Mouse (Mus musculus) liver, embryonic 11.5 days (tissue): ENCODE results near the gene Fam222b. TPM values are rescaled to one million over a fixed set of nuclear protein-coding genes. Genes with fewer than 3 reads are reported as not detected.
A peak's percentile ranks its signal among the peaks of the same experiment; 100 is the strongest.

Experiments
- ATAC-seq: fragments of 200-750 bp; cut with Nextera tagmentation; replicated peaks from 2 replicates; pipeline ENCODE4 v1.8.0; 2017; ENCODE audit warnings: moderate number of reproducible peaks, mild to moderate bottlenecking, moderate TSS enrichment, moderate library complexity; ENCODE audit not compliant: low FRiP score
- DNase-seq: peaks from one replicate; pipeline ENCODE4 v3.0.0-alpha.2; 2017; ENCODE audit warnings: low spot score
- H3K27ac ChIP-seq: fragments of 300-500 bp; sonication (generic); 2 replicates; pipeline ENCODE4 v1.5.1; 2014; ENCODE audit warnings: mild to moderate bottlenecking, low read depth, low read length, control low read depth
- H3K27me3 ChIP-seq: fragments of 300-500 bp; sonication (generic); replicated peaks from 2 replicates; pipeline ENCODE4 v1.6.1; 2014; ENCODE audit warnings: low read length, mixed read lengths; ENCODE audit not compliant: control insufficient read depth, insufficient read depth
- H3K36me3 ChIP-seq: fragments of 300-500 bp; sonication (generic); 2 replicates; pipeline ENCODE4 v1.6.1; 2014; ENCODE audit warnings: mild to moderate bottlenecking, low read length, moderate library complexity, mixed read lengths; ENCODE audit not compliant: control insufficient read depth, insufficient read depth
- H3K4me1 ChIP-seq: fragments of 300-500 bp; sonication (generic); replicated peaks from 2 replicates; pipeline ENCODE4 v1.6.1; 2014; ENCODE audit warnings: low read length, mixed read lengths; ENCODE audit not compliant: control insufficient read depth, insufficient read depth
- H3K4me2 ChIP-seq: fragments of 300-500 bp; sonication (generic); 2 replicates; pipeline ENCODE4 v1.6.1; 2014; ENCODE audit warnings: mild to moderate bottlenecking, control low read depth, moderate library complexity
- H3K4me3 ChIP-seq: fragments of 300-500 bp; sonication (generic); 2 replicates; pipeline ENCODE4 v1.5.1; 2014; ENCODE audit warnings: low read depth, low read length, control low read depth
- H3K9ac ChIP-seq: fragments of 300-500 bp; sonication (generic); 2 replicates; pipeline ENCODE4 v1.6.1; 2014; ENCODE audit warnings: low read depth, low read length, control low read depth
- H3K9me3 ChIP-seq: fragments of 300-500 bp; sonication (generic); 2 replicates; pipeline ENCODE4 v1.6.1; 2016; ENCODE audit warnings: low read length, inconsistent platforms, mixed read lengths; ENCODE audit not compliant: control insufficient read depth
- WGBS: fragments of 180-500 bp; shearing (Covaris S2); extraction: QIAGEN DNeasy Blood & Tissue Kit; methylation state at CpG from one replicate; pipeline ENCODE4 v1.1.7; 2014; 5-methylcytosine and 5-hydroxymethylcytosine counted together
- polyA plus RNA-seq: library from polyadenylated mRNA; unstranded; fragments of >200 nt; fragmentation: Nextera tagmentation; extraction: Ambion mirVana; gene quantifications from 2 replicates; pipeline ENCODE4 v1.2.1, GENCODE M21; 2014

Gene Fam222b
- polyA plus RNA-seq, 1 experiment from 2014 or later = 17.3 TPM

DNA sequence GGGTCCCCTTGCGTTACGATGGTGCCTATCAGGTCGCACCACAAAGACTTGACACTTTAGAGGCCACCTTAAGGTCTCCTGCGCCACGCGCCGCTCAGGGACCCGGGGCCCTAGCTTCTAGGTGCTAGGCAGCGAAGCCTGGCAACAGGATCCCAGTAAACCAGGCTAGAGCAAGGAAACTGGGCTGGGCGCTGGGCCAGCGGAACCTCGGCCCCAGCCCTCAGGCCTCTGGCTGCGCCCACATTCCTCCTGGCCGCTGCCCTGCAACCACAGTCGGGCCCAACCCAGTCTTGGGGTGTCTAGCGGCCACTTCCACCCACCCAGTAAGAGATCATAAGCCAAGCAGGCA is 71.3 kb downstream of the Fam222b start:
- H3K36me3 ChIP-seq = peaks cover 15% of the 10 kb centered on the region
- H3K9me3 ChIP-seq = no peaks in the 10 kb centered on the region
- peak; percentile 17 for ATAC-seq
- H3K9ac ChIP-seq = peak overlapping the region; percentile 99
- no peak for DNase-seq
- peak overlapping the region; percentile 92 for H3K27ac ChIP-seq
- peaks cover 59% of the 10 kb centered on the region for H3K4me1 ChIP-seq
- H3K27me3 ChIP-seq = no peaks in the 10 kb centered on the region
- 6% methylated on average over 16 of the region's 16 CpGs for WGBS
- H3K4me3 ChIP-seq = peak overlapping the region; percentile 98
- peak overlapping the region; percentile 97 for H3K4me2 ChIP-seq

DNA sequence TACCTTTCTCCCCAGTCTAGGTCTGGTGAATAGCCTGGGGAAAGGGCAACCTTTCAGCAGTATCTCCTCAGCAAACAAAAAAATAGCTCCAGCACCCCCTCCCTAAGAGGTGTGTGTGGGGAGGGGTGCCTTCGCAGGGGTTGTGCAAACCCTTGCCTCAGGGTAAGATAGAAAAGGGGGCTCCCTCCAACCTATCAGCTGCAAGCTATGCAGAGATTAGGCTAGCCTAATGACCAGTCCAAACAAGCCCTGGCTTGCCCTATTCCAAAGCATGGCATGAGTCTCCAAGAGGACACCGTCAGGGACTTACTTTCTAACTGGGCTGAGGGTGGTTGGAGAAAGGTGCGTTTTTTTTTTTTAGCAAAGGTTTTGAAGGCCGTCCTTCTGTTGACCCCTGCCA is 71.7 kb downstream of the Fam222b start:
- Histone ChIP-seq H3K27me3 (no peaks in the 10 kb centered on the region), H3K4me3 (peak overlapping the region; percentile 98), H3K4me2 (peak overlapping the region; percentile 97), H3K27ac (peak overlapping the region; percentile 92), H3K36me3 (peaks cover 11% of the 10 kb centered on the region), H3K9me3 (no peaks in the 10 kb centered on the region), H3K9ac (peak overlapping the region; percentile 99), H3K4me1 (peaks cover 59% of the 10 kb centered on the region)
- no peak for ATAC-seq
- WGBS = 44% methylated on average over 4 of the region's 4 CpGs
- DNase-seq = no peak

DNA sequence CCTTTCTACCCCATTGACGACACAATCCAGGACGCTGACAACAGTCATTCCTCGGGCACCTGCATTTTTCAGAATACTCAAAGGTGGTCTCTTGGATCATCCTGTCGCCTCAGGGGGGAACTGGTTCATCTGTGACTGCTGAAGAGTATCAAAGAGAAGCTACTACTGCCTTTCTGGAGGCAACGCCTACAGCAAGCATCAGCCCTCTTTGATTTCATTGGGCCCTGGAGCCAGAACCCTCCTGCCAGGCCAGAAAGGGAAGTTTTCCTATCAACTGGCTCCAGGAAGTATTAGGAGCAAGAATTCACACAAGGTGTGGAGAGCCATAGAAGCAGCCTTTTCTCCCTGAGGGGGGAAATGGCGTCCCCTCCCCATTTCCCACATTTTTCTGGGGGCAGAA is 72.2 kb downstream of the Fam222b start:
- 60% methylated on average over 6 of the region's 6 CpGs for WGBS

DNA sequence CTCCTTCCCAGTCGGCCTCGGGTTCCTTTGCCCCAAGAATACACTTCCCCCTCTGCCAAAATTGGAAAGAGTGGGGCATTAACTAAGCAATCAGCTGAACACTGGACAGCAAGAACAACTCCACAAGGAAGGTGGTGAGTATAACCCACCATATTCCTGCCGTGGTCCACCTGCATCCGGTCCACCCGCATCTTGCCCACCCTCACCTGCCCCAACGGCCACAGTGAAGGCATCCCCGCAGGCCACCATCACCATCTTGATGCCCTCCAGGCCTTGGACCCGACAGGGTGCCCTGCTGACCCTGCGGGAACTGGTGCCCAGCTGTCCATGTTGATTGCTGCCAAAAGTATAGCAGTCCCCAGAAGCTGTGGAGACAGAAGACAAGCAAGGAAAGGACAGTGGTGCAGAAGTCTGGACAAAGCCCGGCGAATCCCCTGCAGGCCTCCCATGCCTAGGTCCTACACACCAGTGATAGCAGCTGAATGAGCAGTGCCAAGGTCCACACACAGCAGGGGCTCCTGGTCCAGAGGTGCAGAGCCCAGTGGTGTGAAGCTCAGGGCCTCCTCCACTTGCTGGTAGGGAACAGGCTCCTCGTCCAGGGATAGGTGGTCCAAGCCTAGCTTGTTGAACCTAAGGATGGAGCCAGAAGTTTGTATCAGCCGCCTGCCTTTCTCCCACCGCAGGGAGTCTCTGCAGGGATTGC is 72.9 kb downstream of the Fam222b start:
- Histone ChIP-seq H3K9me3 (no peaks in the 10 kb centered on the region), H3K4me2 (no peak overlapping the region; the same call in 1 of the 2 replicates), H3K27me3 (no peaks in the 10 kb centered on the region), H3K36me3 (peaks cover 3% of the 10 kb centered on the region; the same call in 1 of the 2 replicates), H3K27ac (peak overlapping the region; percentile 85), H3K4me3 (no peak overlapping the region), H3K4me1 (peaks cover 53% of the 10 kb centered on the region), H3K9ac (no peak overlapping the region)
- ATAC-seq = no peak
- DNase-seq = no peak
- WGBS = 89% methylated on average over 14 of the region's 14 CpGs

More for the DNA sequence above, 72.2 kb downstream of the Fam222b start:
- DNase-seq (no peak), ATAC-seq (no peak)
- H3K4me3 ChIP-seq = 0 out of 2 replicates have a peak overlapping the region, but pooled peaks have one; percentile 98
- H3K4me1 ChIP-seq = peaks cover 59% of the 10 kb centered on the region
- H3K27me3 ChIP-seq = no peaks in the 10 kb centered on the region
- 0 out of 2 replicates have a peak overlapping the region, but pooled peaks have one; percentile 22 for H3K27ac ChIP-seq
- no peaks in the 10 kb centered on the region for H3K9me3 ChIP-seq
- 0 out of 2 replicates have a peak overlapping the region, but pooled peaks have one; percentile 12 for H3K9ac ChIP-seq
- peaks cover 8% of the 10 kb centered on the region for H3K36me3 ChIP-seq
- peak overlapping the region; percentile 97 for H3K4me2 ChIP-seq

DNA sequence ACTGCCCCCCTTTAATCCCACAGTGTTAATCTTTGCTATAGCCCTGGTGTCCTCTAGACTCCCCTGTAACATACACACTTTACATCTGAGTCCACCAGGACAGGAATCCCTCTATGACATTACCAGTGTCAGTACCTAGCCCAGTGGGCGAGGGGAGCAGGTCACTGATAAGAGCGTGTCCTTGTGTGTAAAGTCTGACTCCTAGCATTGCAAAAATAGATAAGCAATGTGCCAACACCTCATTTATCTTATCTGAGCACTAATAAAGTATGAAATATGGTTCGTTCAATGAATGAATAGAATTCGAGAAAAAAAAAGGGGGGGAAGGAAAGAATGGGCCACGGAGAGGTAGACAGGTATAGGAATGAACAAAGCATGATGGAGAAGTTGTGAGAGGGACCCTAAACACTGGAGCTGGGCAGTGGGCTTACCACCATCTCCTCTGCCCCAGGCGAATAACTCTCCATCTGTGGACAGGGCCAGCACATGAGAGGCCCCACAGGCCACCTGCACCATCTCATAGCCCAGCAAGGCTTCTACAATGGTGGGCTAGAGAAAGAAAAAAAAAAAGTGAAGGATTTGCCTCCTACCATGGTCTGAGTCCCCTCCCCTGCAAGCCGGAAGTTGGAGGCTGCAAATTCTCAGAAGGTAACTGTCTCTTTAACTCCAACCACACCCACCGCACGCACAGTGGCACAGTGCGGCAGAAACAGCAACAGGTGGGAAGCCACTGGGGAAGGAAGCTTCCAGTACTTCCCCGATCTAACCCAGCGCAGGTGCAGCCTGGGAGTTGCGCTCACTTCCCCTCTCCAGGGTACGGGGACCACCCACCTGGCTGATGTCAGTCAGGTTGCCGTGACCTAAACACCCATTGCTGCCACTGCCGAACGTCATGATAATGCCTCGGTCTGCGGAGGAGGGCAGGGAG is 74.3 kb downstream of the Fam222b start:
- no peaks in the 10 kb centered on the region for H3K9me3 ChIP-seq
- no peaks in the 10 kb centered on the region for H3K27me3 ChIP-seq
- H3K27ac ChIP-seq = peak overlapping the region; percentile 85
- no peak for DNase-seq
- peak overlapping the region; percentile 41 for H3K4me3 ChIP-seq
- H3K36me3 ChIP-seq = peaks cover 3% of the 10 kb centered on the region; the same call in 1 of the 2 replicates
- H3K4me2 ChIP-seq = peak overlapping the region; percentile 62
- WGBS = 33% methylated on average over 19 of the region's 19 CpGs
- H3K4me1 ChIP-seq = peaks cover 39% of the 10 kb centered on the region
- ATAC-seq = peak; percentile 57
- H3K9ac ChIP-seq = peak overlapping the region; percentile 60

DNA sequence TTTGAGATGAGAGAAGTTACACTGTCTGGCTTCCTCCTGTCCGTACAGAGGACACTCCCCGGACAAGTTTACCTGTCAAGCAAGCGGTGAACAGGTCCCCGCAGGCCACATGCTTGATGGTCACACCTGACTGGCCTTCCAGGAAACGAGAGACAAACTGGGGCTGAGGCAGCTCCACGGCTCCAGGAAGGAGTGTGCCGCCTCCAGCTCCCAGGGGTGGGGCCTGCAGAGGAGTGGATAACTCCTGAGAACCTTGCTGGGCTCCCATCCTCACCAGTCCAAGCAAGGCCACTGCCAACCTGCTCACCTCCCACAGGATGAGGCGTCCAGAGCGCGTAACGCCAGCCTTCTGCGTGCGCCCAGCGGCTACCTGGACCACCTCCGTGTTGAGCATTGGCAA is 75.8 kb downstream of the Fam222b start:
- peaks cover 44% of the 10 kb centered on the region for H3K4me1 ChIP-seq
- no peak for ATAC-seq
- no peaks in the 10 kb centered on the region for H3K9me3 ChIP-seq
- H3K36me3 ChIP-seq = peaks cover 3% of the 10 kb centered on the region; the same call in 1 of the 2 replicates
- H3K27ac ChIP-seq = peak overlapping the region; percentile 85; the same call in 1 of the 2 replicates
- WGBS = 90% methylated on average over 15 of the region's 15 CpGs
- no peak for DNase-seq
- H3K4me2 ChIP-seq = no peak overlapping the region
- no peaks in the 10 kb centered on the region for H3K27me3 ChIP-seq
- H3K4me3 ChIP-seq = no peak overlapping the region
- H3K9ac ChIP-seq = no peak overlapping the region

DNA sequence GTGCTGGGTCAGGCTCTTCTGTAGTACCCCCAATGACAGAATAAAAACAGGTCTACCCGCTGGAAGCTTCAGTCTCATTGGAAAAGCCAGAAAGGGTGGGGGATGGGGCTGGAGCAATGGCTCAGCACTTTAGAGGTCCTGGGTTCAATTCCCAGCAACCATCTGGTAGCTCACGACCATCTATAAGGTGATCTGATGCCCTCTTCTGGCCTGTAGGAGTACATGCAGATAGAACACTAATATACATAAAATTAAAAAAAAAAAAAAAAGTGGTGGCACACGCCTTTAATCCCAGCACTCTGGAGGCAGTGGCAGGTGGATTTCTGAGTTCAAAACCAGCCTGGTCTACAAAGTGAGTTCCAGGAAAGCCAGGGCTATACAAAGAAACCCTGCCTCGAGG is 76.9 kb downstream of the Fam222b start:
- H3K4me1 ChIP-seq = peaks cover 40% of the 10 kb centered on the region
- no peaks in the 10 kb centered on the region for H3K27me3 ChIP-seq
- H3K9me3 ChIP-seq = no peaks in the 10 kb centered on the region
- 63% methylated on average over 4 of the region's 4 CpGs for WGBS
- no peak for ATAC-seq
- peaks cover 3% of the 10 kb centered on the region; the same call in 1 of the 2 replicates for H3K36me3 ChIP-seq
- no peak overlapping the region for H3K9ac ChIP-seq
- no peak for DNase-seq
- H3K4me2 ChIP-seq = no peak overlapping the region
- no peak overlapping the region for H3K27ac ChIP-seq
- no peak overlapping the region for H3K4me3 ChIP-seq

DNA sequence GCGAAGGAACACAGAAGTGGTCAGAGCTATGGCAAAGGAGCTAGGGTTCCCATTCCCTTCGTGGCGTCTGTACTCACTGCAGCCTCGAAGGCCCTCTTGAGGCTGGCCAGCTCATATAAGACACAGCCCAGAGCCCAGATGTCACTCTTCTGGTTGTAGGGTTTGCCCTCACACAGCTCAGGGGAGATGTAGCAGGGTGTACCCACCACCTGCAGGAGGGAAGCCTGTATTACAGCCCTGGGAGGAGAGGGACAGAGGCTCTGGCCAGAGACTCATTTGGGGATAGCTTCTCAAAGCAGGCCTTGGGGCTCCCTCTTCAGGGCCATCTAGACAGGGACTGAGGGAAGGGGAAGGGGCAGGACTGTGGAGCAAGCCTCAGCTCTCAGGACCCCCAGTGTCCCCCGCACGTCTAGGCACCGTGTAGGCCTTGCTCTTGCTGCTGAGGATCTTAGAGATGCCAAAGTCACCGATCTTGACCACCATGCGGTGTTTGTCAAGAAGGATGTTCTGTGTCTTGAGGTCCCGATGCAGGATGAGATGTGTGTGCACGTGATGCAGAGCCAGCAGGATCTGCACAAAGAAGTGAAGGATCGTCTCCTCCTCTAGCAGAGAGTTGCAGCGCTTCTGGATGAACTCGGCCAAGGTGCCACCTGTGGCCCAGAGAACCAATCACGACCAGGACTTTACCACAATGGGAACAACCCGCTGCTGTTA is 77.7 kb downstream of the Fam222b start:
- Histone ChIP-seq H3K9ac (0 out of 2 replicates have a peak overlapping the region, but pooled peaks have one; percentile 6), H3K36me3 (peaks cover 3% of the 10 kb centered on the region; the same call in 1 of the 2 replicates), H3K4me1 (peaks cover 33% of the 10 kb centered on the region), H3K27ac (no peak overlapping the region), H3K4me2 (no peak overlapping the region), H3K27me3 (no peaks in the 10 kb centered on the region), H3K9me3 (no peaks in the 10 kb centered on the region), H3K4me3 (no peak overlapping the region)
- no peak for ATAC-seq
- no peak for DNase-seq
- WGBS = 86% methylated on average over 16 of the region's 16 CpGs
